Mouse (Mus musculus): Measurements from ENCODE around the gene Entpd7. TPM values are rescaled to one million over a fixed set of nuclear protein-coding genes. Genes with fewer than 3 reads are reported as not detected.

Gene Entpd7
- polyA plus RNA-seq, 1 experiment from 2014 or later = 10.1 TPM

Other genes starting within 250 kb of the Entpd7 start
- 1.1 and 1.8 TPM in 2 replicates for gene Cnnm1, start 249.2 kb upstream of the Entpd7 start, polyA plus RNA-seq (2015; fragmentation: Nextera tagmentation; extraction: Ambion mirVana)
- gene Got1, start 165.1 kb upstream of the Entpd7 start, polyA plus RNA-seq (2015; fragmentation: Nextera tagmentation; extraction: Ambion mirVana) = 75.4 and 75.8 TPM in 2 replicates
- gene Nkx2-3, start 77.3 kb upstream of the Entpd7 start, polyA plus RNA-seq (2015; fragmentation: Nextera tagmentation; extraction: Ambion mirVana) = 0.18 TPM in 1 of 2 replicates, not detected in the other
- 14.0 and 15.1 TPM in 2 replicates for gene Slc25a28, start 14.8 kb upstream of the Entpd7 start, polyA plus RNA-seq (2015; fragmentation: Nextera tagmentation; extraction: Ambion mirVana)
- 8.0 and 10.0 TPM in 2 replicates for gene Cutc, start 63.3 kb downstream of the Entpd7 start, polyA plus RNA-seq (2015; fragmentation: Nextera tagmentation; extraction: Ambion mirVana)
- gene Cox15, start 63.3 kb downstream of the Entpd7 start, polyA plus RNA-seq (2015; fragmentation: Nextera tagmentation; extraction: Ambion mirVana) = 12.0 and 13.1 TPM in 2 replicates
- gene Abcc2, start 92.5 kb downstream of the Entpd7 start, polyA plus RNA-seq (2015; fragmentation: Nextera tagmentation; extraction: Ambion mirVana) = 0.06 and 0.19 TPM in 2 replicates